Mouse (Mus musculus): ENCODE data around the gene Xrra1. TPM values are rescaled to one million over a fixed set of nuclear protein-coding genes. Genes with fewer than 3 reads are reported as not detected.

The Xrra1 gene
- polyA plus RNA-seq, 1 experiment: 0.87 TPM

- H3K27me3 ChIP-seq (ENCODE audit: control insufficient read depth, insufficient read depth, low read length, poor library complexity, severe bottlenecking): no peaks in the 10 kb centered on the region
- H3K4me1 ChIP-seq (ENCODE audit: control insufficient read depth, insufficient read depth, low read length): no peaks in the 10 kb centered on the region
- H3K9me3 ChIP-seq (replicated peaks; ENCODE audit: control insufficient read depth, insufficient read depth, low read length, poor library complexity, severe bottlenecking): no peaks in the 10 kb centered on the region
- no peak overlapping the region for H3K4me3 ChIP-seq (ENCODE audit: low read depth, low read length)
- H3K36me3 ChIP-seq (ENCODE audit: control insufficient read depth, insufficient read depth, low read length, poor library complexity, severe bottlenecking): no peaks in the 10 kb centered on the region
- TF ChIP-seq EP300 (IDR thresholded peaks at IDR 0.05; ENCODE audit: insufficient read depth, low read depth, low read length): no peak
- no peak for TF ChIP-seq CTCF (IDR thresholded peaks at IDR 0.05; ENCODE audit: low read depth, low read length)
- no peak for TF ChIP-seq POLR2A (IDR thresholded peaks at IDR 0.05; ENCODE audit: insufficient read depth, low read length)
- H3K9ac ChIP-seq (ENCODE audit: low read depth, poor library complexity, severe bottlenecking): no peak overlapping the region
- no peak overlapping the region for H3K27ac ChIP-seq (ENCODE audit: insufficient read depth, low read length)
These were observed 38.0 kb downstream of the Xrra1 start for GRCm38 (mm10) chr7:99896905-99897304.

- Histone ChIP-seq H3K9ac (ENCODE audit: low read depth, poor library complexity, severe bottlenecking) (no peak overlapping the region), H3K27ac (ENCODE audit: insufficient read depth, low read length) (no peak overlapping the region), H3K27me3 (ENCODE audit: control insufficient read depth, insufficient read depth, low read length, poor library complexity, severe bottlenecking) (no peaks in the 10 kb centered on the region), H3K4me1 (ENCODE audit: control insufficient read depth, insufficient read depth, low read length) (no peaks in the 10 kb centered on the region), H3K9me3 (replicated peaks; ENCODE audit: control insufficient read depth, insufficient read depth, low read length, poor library complexity, severe bottlenecking) (no peaks in the 10 kb centered on the region), H3K4me3 (ENCODE audit: low read depth, low read length) (no peak overlapping the region), H3K36me3 (ENCODE audit: control insufficient read depth, insufficient read depth, low read length, poor library complexity, severe bottlenecking) (no peaks in the 10 kb centered on the region)
- no peak for TF ChIP-seq CTCF (IDR thresholded peaks at IDR 0.05; ENCODE audit: low read depth, low read length)
- TF ChIP-seq POLR2A (IDR thresholded peaks at IDR 0.05; ENCODE audit: insufficient read depth, low read length): no peak
- no peak for TF ChIP-seq EP300 (IDR thresholded peaks at IDR 0.05; ENCODE audit: insufficient read depth, low read depth, low read length)
These were observed 43.3 kb downstream of the Xrra1 start for GRCm38 (mm10) chr7:99902208-99902607.

GRCm38 (mm10) chr7:99902918-99903665 is 44.2 kb downstream of the Xrra1 start:
- no peaks in the 10 kb centered on the region for H3K9me3 ChIP-seq (replicated peaks; ENCODE audit: control insufficient read depth, insufficient read depth, low read length, poor library complexity, severe bottlenecking)
- H3K36me3 ChIP-seq (ENCODE audit: control insufficient read depth, insufficient read depth, low read length, poor library complexity, severe bottlenecking): no peaks in the 10 kb centered on the region
- TF ChIP-seq CTCF (IDR thresholded peaks at IDR 0.05; ENCODE audit: low read depth, low read length) (no peak), EP300 (IDR thresholded peaks at IDR 0.05; ENCODE audit: insufficient read depth, low read depth, low read length) (no peak), POLR2A (IDR thresholded peaks at IDR 0.05; ENCODE audit: insufficient read depth, low read length) (no peak)

GRCm38 (mm10) chr7:99904421-99905005 is 45.6 kb downstream of the Xrra1 start:
- Histone ChIP-seq H3K27ac (ENCODE audit: insufficient read depth, low read length) (no peak overlapping the region), H3K4me3 (ENCODE audit: low read depth, low read length) (no peak overlapping the region), H3K9ac (ENCODE audit: low read depth, poor library complexity, severe bottlenecking) (no peak overlapping the region), H3K36me3 (ENCODE audit: control insufficient read depth, insufficient read depth, low read length, poor library complexity, severe bottlenecking) (no peaks in the 10 kb centered on the region), H3K9me3 (replicated peaks; ENCODE audit: control insufficient read depth, insufficient read depth, low read length, poor library complexity, severe bottlenecking) (no peaks in the 10 kb centered on the region), H3K27me3 (ENCODE audit: control insufficient read depth, insufficient read depth, low read length, poor library complexity, severe bottlenecking) (no peaks in the 10 kb centered on the region), H3K4me1 (ENCODE audit: control insufficient read depth, insufficient read depth, low read length) (no peaks in the 10 kb centered on the region)
- TF ChIP-seq POLR2A (IDR thresholded peaks at IDR 0.05; ENCODE audit: insufficient read depth, low read length) (no peak), EP300 (IDR thresholded peaks at IDR 0.05; ENCODE audit: insufficient read depth, low read depth, low read length) (no peak), CTCF (IDR thresholded peaks at IDR 0.05; ENCODE audit: low read depth, low read length) (no peak)

More at GRCm38 (mm10) chr7:99902918-99903665, 44.2 kb downstream of the Xrra1 start:
- Histone ChIP-seq H3K4me1 (ENCODE audit: control insufficient read depth, insufficient read depth, low read length) (no peaks in the 10 kb centered on the region), H3K27me3 (ENCODE audit: control insufficient read depth, insufficient read depth, low read length, poor library complexity, severe bottlenecking) (no peaks in the 10 kb centered on the region), H3K27ac (ENCODE audit: insufficient read depth, low read length) (no peak overlapping the region), H3K9ac (ENCODE audit: low read depth, poor library complexity, severe bottlenecking) (no peak overlapping the region), H3K4me3 (ENCODE audit: low read depth, low read length) (no peak overlapping the region)

GRCm38 (mm10) chr7:99906346-99906745 is 47.4 kb downstream of the Xrra1 start:
- no peak overlapping the region for H3K9ac ChIP-seq (ENCODE audit: low read depth, poor library complexity, severe bottlenecking)
- no peak overlapping the region for H3K27ac ChIP-seq (ENCODE audit: insufficient read depth, low read length)
- H3K9me3 ChIP-seq (replicated peaks; ENCODE audit: control insufficient read depth, insufficient read depth, low read length, poor library complexity, severe bottlenecking): no peaks in the 10 kb centered on the region
- no peaks in the 10 kb centered on the region for H3K27me3 ChIP-seq (ENCODE audit: control insufficient read depth, insufficient read depth, low read length, poor library complexity, severe bottlenecking)
- H3K4me1 ChIP-seq (ENCODE audit: control insufficient read depth, insufficient read depth, low read length): no peaks in the 10 kb centered on the region
- H3K36me3 ChIP-seq (ENCODE audit: control insufficient read depth, insufficient read depth, low read length, poor library complexity, severe bottlenecking): no peaks in the 10 kb centered on the region
- TF ChIP-seq EP300 (IDR thresholded peaks at IDR 0.05; ENCODE audit: insufficient read depth, low read depth, low read length) (no peak), POLR2A (IDR thresholded peaks at IDR 0.05; ENCODE audit: insufficient read depth, low read length) (no peak), CTCF (IDR thresholded peaks at IDR 0.05; ENCODE audit: low read depth, low read length) (no peak)
- H3K4me3 ChIP-seq (ENCODE audit: low read depth, low read length): no peak overlapping the region

- Histone ChIP-seq H3K4me1 (ENCODE audit: control insufficient read depth, insufficient read depth, low read length) (no peaks in the 10 kb centered on the region), H3K27me3 (ENCODE audit: control insufficient read depth, insufficient read depth, low read length, poor library complexity, severe bottlenecking) (no peaks in the 10 kb centered on the region), H3K9ac (ENCODE audit: low read depth, poor library complexity, severe bottlenecking) (no peak overlapping the region), H3K4me3 (ENCODE audit: low read depth, low read length) (no peak overlapping the region), H3K27ac (ENCODE audit: insufficient read depth, low read length) (no peak overlapping the region), H3K9me3 (replicated peaks; ENCODE audit: control insufficient read depth, insufficient read depth, low read length, poor library complexity, severe bottlenecking) (no peaks in the 10 kb centered on the region), H3K36me3 (ENCODE audit: control insufficient read depth, insufficient read depth, low read length, poor library complexity, severe bottlenecking) (no peaks in the 10 kb centered on the region)
- TF ChIP-seq EP300 (IDR thresholded peaks at IDR 0.05; ENCODE audit: insufficient read depth, low read depth, low read length): no peak
- no peak for TF ChIP-seq POLR2A (IDR thresholded peaks at IDR 0.05; ENCODE audit: insufficient read depth, low read length)
- TF ChIP-seq CTCF (IDR thresholded peaks at IDR 0.05; ENCODE audit: low read depth, low read length): no peak
These were observed 48.5 kb downstream of the Xrra1 start for GRCm38 (mm10) chr7:99907463-99907862.
